Mouse (Mus musculus) heart, adult 2 months (tissue): Measurements from ENCODE around the gene Ebna1bp2. TPM values are rescaled to one million over a fixed set of nuclear protein-coding genes. Genes with fewer than 3 reads are reported as not detected.
A peak's percentile ranks its signal among the peaks of the same experiment; 100 is the strongest.

ENCODE experiments used
- DNase-seq, 2 experiments: peaks; one replicate each; pipeline ENCODE4 v3.0.0; 2021
- H3K27ac ChIP-seq: fragments of 200-600 bp; 2 replicates; pipeline ENCODE4 v1.8.1; 2022
- H3K27me3 ChIP-seq: fragments of 200-500 bp; 2 replicates; pipeline ENCODE4 v1.6.1; 2012; ENCODE audit warnings: mild to moderate bottlenecking, low read length, inconsistent platforms, mixed read lengths; ENCODE audit not compliant: control insufficient read depth, insufficient read depth
- H3K36me3 ChIP-seq: fragments of 200-500 bp; 2 replicates; pipeline ENCODE4 v1.6.1; 2012; ENCODE audit warnings: low read length, inconsistent platforms; ENCODE audit not compliant: control insufficient read depth, insufficient read depth
- H3K4me1 ChIP-seq: fragments of 200-500 bp; 2 replicates; pipeline ENCODE4 v1.6.1; 2011; ENCODE audit warnings: low read length; ENCODE audit not compliant: control insufficient read depth, insufficient read depth
- H3K4me3 ChIP-seq: fragments of 200-600 bp; 2 replicates; pipeline ENCODE4 v1.8.1; 2022
- H3K79me2 ChIP-seq: fragments of 200-500 bp; replicated peaks from 2 replicates; pipeline ENCODE4 v1.6.1; 2012; ENCODE audit warnings: mild to moderate bottlenecking, inconsistent platforms, low read length, moderate library complexity, mixed read lengths; ENCODE audit not compliant: control insufficient read depth, insufficient read depth
- H3K9ac ChIP-seq: fragments of 200-500 bp; 2 replicates; pipeline ENCODE4 v1.6.1; 2012; ENCODE audit warnings: low read depth, mild to moderate bottlenecking, control low read depth, inconsistent platforms, low read length, mixed read lengths
- CTCF ChIP-seq: fragments of 200-600 bp; IDR thresholded peaks from 2 replicates; pipeline ENCODE4 v1.8.1; 2022; ENCODE audit warnings: antibody characterized with exemption, mild to moderate bottlenecking, moderate library complexity
- EP300 ChIP-seq: fragments of 200-500 bp; IDR thresholded peaks from 2 replicates; pipeline ENCODE4 v1.6.1; 2011; ENCODE audit warnings: low read depth, low read length, control low read depth; ENCODE audit not compliant: insufficient read depth
- POLR2A ChIP-seq: fragments of 200-500 bp; IDR thresholded peaks from 2 replicates; pipeline ENCODE4 v1.6.1; 2011; ENCODE audit warnings: mild to moderate bottlenecking, low read depth, low read length, control low read depth; ENCODE audit not compliant: insufficient read depth
- WGBS: fragments of 180-500 bp; shearing (Covaris S2); methylation state at CpG from one replicate; pipeline ENCODE4 v1.1.7; 2018; 5-methylcytosine and 5-hydroxymethylcytosine counted together
- intact Hi-C: fragments of 180-260 bp; cut with DNase I; formaldehyde crosslinking; loops from one replicate; pipeline ENCODE4 v1.15.1; 2025
- long read RNA-seq: library from polyadenylated mRNA; stranded (forward); transcript quantifications from one replicate; pipeline ENCODE4 v2.0.0, GENCODE M21; 2021
- polyA plus RNA-seq: library from polyadenylated mRNA; depleted of rRNA; stranded (reverse); fragments of >200 nt; gene quantifications from 2 replicates; pipeline ENCODE4 v1.2.3, GENCODE M21; 2012; rRNA removed
- total RNA-seq, 2 experiments: library from RNA; stranded (reverse); gene quantifications; 2 replicates each; pipeline ENCODE4 v1.2.3; 2021

Gene Ebna1bp2
- 10 to 100 TPM; 34.1 to 38.1 TPM for total RNA-seq
- 20.0 and 22.4 TPM in 2 replicates for polyA plus RNA-seq
- long read RNA-seq, transcript Ebna1bp2-201 (9 exons, 2,960 nt), result major isoform, 28 of 28 reads
- long read RNA-seq, partial matches to known transcripts, result 0 of 28 reads
- long read RNA-seq, other reads (novel, unspliced or antisense), result 0 of 28 reads

DNA sequence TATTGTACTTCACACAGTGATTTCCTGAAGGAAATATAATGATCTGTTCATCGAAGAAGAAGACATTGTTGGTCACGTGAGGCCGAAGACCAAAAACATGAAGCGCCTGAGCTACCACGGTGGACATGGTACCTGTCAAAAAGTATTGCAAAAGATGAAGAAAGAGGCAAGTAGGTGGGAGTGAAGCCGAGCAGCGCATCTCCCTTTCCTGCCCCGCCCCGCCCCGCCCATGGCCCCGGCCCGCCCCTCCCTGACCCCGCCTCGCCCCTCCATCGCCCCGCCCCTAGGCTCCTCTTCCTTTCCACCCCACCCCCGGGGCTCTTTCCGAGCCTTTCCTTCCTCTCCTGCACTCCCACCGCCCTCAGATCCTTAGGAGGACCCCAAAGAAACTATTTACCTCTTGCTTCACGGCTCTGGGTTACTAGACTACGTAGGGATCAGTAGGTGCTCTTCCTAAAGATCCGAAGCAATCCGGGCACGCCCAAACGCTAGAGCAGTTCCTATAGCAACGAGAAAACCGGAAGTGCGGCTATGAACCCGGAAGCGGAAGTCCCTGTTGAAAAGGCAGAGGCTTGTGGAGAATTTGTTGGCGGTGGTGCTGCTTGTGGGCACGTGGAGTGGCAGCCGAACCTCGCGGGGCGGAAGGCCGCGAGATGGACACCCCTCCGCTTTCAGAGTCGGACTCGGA lies at the start of gene Ebna1bp2, which contains the start of gene Cfap57:
TSS of gene Ebna1bp2 (plus strand) at position 521 of the 688 bp plus-strand sequence.
TSS of gene Cfap57 (minus strand) at position 499 of the 688 bp plus-strand sequence.
- TF ChIP-seq EP300 (0 out of 2 replicates have a peak, but pooled peaks have one; percentile 55), CTCF (no peak), POLR2A (peak; percentile 71)
- intact Hi-C loops, result loop anchor here (10.0 kb wide), 1 partner anchor 554 kb away; the partner anchor contains the start of gene Zfp691
- peak within 1 kb of the TSS; percentile 77 for H3K4me3 ChIP-seq
- H3K9ac ChIP-seq, result peak within 1 kb of the TSS; percentile 51
- peak within 1 kb of the TSS; percentile 52 for H3K27ac ChIP-seq
- DNase-seq, result peak; percentile 90 to 91
- no peaks in the 10 kb centered on the region for H3K27me3 ChIP-seq
- WGBS, result under 1% methylated on average over 41 of the region's 41 CpGs
- no peaks in the 10 kb centered on the region for H3K36me3 ChIP-seq
- no peaks in the 10 kb centered on the region for H3K79me2 ChIP-seq
- H3K4me1 ChIP-seq, result no peaks in the 10 kb centered on the region; the same call in 1 of the 2 replicates

DNA sequence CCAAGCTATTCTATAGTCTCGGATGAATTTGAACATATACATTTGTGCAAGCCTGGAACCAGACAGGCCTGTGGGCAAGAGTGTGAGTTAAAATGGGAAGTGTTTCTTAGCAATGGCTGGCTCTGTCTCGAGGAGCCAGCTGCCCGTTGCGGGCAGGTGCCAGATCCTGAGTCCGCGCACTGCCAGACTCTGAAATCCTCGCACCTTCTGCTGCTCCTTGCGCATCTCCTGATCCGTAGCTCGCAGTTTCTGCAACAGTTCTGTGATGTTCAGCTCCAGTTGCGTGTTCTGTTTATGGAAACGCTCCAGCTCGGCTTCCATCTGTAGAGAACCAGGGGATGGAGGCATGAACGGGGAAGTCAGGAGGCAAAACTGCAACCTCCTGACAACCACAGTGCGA lies 49.2 kb upstream of the Ebna1bp2 start:
- intact Hi-C loops, result no loop called here
- Histone ChIP-seq H3K79me2 (no peaks in the 10 kb centered on the region), H3K36me3 (no peaks in the 10 kb centered on the region), H3K27me3 (no peaks in the 10 kb centered on the region), H3K4me3 (no peak overlapping the region), H3K4me1 (no peaks in the 10 kb centered on the region), H3K27ac (no peak overlapping the region), H3K9ac (no peak overlapping the region)
- no peak for TF ChIP-seq EP300
- no peak for DNase-seq
- WGBS, result 81% methylated on average over 14 of the region's 15 CpGs

GRCm38 (mm10) chr4:118576097-118576496 lies 44.5 kb upstream of the Ebna1bp2 start:
- Histone ChIP-seq H3K27ac (no peak overlapping the region), H3K27me3 (no peaks in the 10 kb centered on the region), H3K79me2 (no peaks in the 10 kb centered on the region), H3K4me1 (no peaks in the 10 kb centered on the region), H3K9ac (no peak overlapping the region), H3K36me3 (no peaks in the 10 kb centered on the region), H3K4me3 (no peak overlapping the region)
- 3% methylated on average over 6 of the region's 6 CpGs for WGBS
- intact Hi-C loops, result no loop called here
- DNase-seq, result peak; percentile 53 to 78
- TF ChIP-seq CTCF (peak; percentile 92), EP300 (no peak)

GRCm38 (mm10) chr4:118579313-118579712 lies 41.3 kb upstream of the Ebna1bp2 start:
- no peaks in the 10 kb centered on the region for H3K79me2 ChIP-seq
- no peaks in the 10 kb centered on the region for H3K36me3 ChIP-seq
- intact Hi-C loops, result loop anchor here (2.0 kb wide), 1 partner anchor 409 kb away; no protein-coding TSS in a partner anchor
- H3K4me3 ChIP-seq, result no peak overlapping the region
- no peak for DNase-seq
- no peaks in the 10 kb centered on the region for H3K4me1 ChIP-seq
- no peak overlapping the region for H3K9ac ChIP-seq
- no peak overlapping the region for H3K27ac ChIP-seq
- 40% methylated on average over 13 of the region's 13 CpGs for WGBS
- no peaks in the 10 kb centered on the region; the same call in 1 of the 2 replicates for H3K27me3 ChIP-seq
- TF ChIP-seq POLR2A (no peak), CTCF (peak; percentile 60), EP300 (no peak)

DNA sequence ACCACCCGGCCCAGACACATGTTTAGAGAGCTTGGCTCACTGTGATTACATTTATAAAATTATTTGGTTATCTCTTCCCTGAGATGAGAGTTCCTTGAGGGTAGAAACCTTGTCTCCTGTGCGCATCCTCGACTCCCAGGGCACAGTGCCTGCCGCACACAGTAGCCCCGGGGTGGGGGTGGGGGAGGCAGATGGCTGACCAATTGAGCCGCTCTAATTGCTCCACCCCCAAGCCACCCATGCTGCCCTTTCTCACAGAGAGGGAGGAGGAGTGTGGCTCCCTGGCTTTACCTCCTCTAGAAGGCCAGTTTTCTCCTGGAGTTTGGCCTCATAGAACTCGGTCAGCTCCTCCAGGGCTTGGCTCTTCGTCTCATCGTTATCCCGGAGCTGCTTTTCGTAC lies 39.1 kb upstream of the Ebna1bp2 start:
- TF ChIP-seq POLR2A, result no peak
- no peak for TF ChIP-seq EP300
- no peak for TF ChIP-seq CTCF
- no peak overlapping the region for H3K4me3 ChIP-seq
- no peak for DNase-seq
- 51% methylated on average over 11 of the region's 11 CpGs for WGBS
- no peaks in the 10 kb centered on the region for H3K4me1 ChIP-seq
- no peak overlapping the region for H3K27ac ChIP-seq
- no peaks in the 10 kb centered on the region for H3K79me2 ChIP-seq
- intact Hi-C loops, result no loop called here
- no peak overlapping the region for H3K9ac ChIP-seq
- no peaks in the 10 kb centered on the region for H3K36me3 ChIP-seq
- H3K27me3 ChIP-seq, result no peaks in the 10 kb centered on the region; the same call in 1 of the 2 replicates

GRCm38 (mm10) chr4:118582629-118583028 lies 38.0 kb upstream of the Ebna1bp2 start:
- TF ChIP-seq CTCF (peak; percentile 13; the same call in 1 of the 2 replicates), EP300 (no peak)
- WGBS, result 95% methylated on average over 8 of the region's 8 CpGs
- intact Hi-C loops, result no loop called here

More at GRCm38 (mm10) chr4:118582629-118583028, 38.0 kb upstream of the Ebna1bp2 start:
- Histone ChIP-seq H3K27me3 (no peaks in the 10 kb centered on the region; the same call in 1 of the 2 replicates), H3K79me2 (no peaks in the 10 kb centered on the region), H3K36me3 (no peaks in the 10 kb centered on the region), H3K9ac (no peak overlapping the region), H3K4me3 (no peak overlapping the region), H3K4me1 (no peaks in the 10 kb centered on the region), H3K27ac (no peak overlapping the region)
- no peak for DNase-seq
